Mouse (Mus musculus) intestine, embryonic 14.5 days (tissue): ENCODE data around the gene Acsl6. TPM values are rescaled to one million over a fixed set of nuclear protein-coding genes. Genes with fewer than 3 reads are reported as not detected.
"Not testable (repeated sequence)": the region's sequence is repeated elsewhere in the genome, so short reads cannot be mapped to it uniquely, and the experiment has no call there.

ENCODE experiments used
- ATAC-seq: fragments of 200-750 bp; cut with Nextera tagmentation; replicated peaks from 2 replicates; pipeline ENCODE4 v1.8.0; 2017; ENCODE audit warnings: low read depth, moderate number of reproducible peaks, moderate TSS enrichment, moderate library complexity; ENCODE audit not compliant: low FRiP score, low TSS enrichment
- DNase-seq: peaks from one replicate; pipeline ENCODE4 v3.0.0-alpha.2; 2018; ENCODE audit warnings: low spot score
- H3K27ac ChIP-seq: fragments of 300-500 bp; sonication (generic); 2 replicates; pipeline ENCODE4 v1.5.1; 2014; ENCODE audit warnings: low read depth, mild to moderate bottlenecking, control low read depth
- H3K27me3 ChIP-seq: fragments of 300-500 bp; sonication (generic); replicated peaks from 2 replicates; pipeline ENCODE4 v1.6.1; 2014; ENCODE audit warnings: low read length, control low read depth; ENCODE audit not compliant: control insufficient read depth, insufficient read depth
- H3K36me3 ChIP-seq: fragments of 300-500 bp; sonication (generic); 2 replicates; pipeline ENCODE4 v1.6.1; 2014; ENCODE audit warnings: low read length, control low read depth; ENCODE audit not compliant: control insufficient read depth, insufficient read depth
- H3K4me1 ChIP-seq: fragments of 300-500 bp; sonication (generic); replicated peaks from 2 replicates; pipeline ENCODE4 v1.6.1; 2014; ENCODE audit warnings: low read length, control low read depth, mixed read lengths; ENCODE audit not compliant: control insufficient read depth, insufficient read depth
- H3K4me2 ChIP-seq: fragments of 300-500 bp; sonication (generic); 2 replicates; pipeline ENCODE4 v1.6.1; 2014; ENCODE audit warnings: low read length
- H3K4me3 ChIP-seq: fragments of 300-500 bp; sonication (generic); 2 replicates; pipeline ENCODE4 v1.5.1; 2014; ENCODE audit warnings: low read depth, low read length, control low read depth, mixed read lengths
- H3K9ac ChIP-seq: fragments of 300-500 bp; sonication (generic); 2 replicates; pipeline ENCODE4 v1.6.1; 2014; ENCODE audit warnings: mild to moderate bottlenecking, low read length
- H3K9me3 ChIP-seq: fragments of 300-500 bp; sonication (generic); 2 replicates; pipeline ENCODE4 v1.6.1; 2016; ENCODE audit warnings: low read length, control low read depth; ENCODE audit not compliant: control insufficient read depth
- WGBS: fragments of 180-500 bp; shearing (Covaris S2); extraction: QIAGEN DNeasy Blood & Tissue Kit; methylation state at CpG from one replicate; pipeline ENCODE4 v1.1.7; 2014; 5-methylcytosine and 5-hydroxymethylcytosine counted together
- polyA plus RNA-seq: library from polyadenylated mRNA; unstranded; fragments of >200 nt; fragmentation: Nextera tagmentation; extraction: Ambion mirVana; gene quantifications from 2 replicates; pipeline ENCODE4 v1.2.1, GENCODE M21; 2014

Gene Acsl6
- polyA plus RNA-seq, 1 experiment from 2014 or later: 1.9 TPM

GRCm38 (mm10) chr11:54287821-54288453 lies 15.7 kb upstream of the Acsl6 start:
- Histone ChIP-seq H3K4me1 (no peaks in the 10 kb centered on the region), H3K36me3 (no peaks in the 10 kb centered on the region), H3K9ac (no peak overlapping the region), H3K4me3 (no peak overlapping the region), H3K9me3 (no peaks in the 10 kb centered on the region), H3K27me3 (no peaks in the 10 kb centered on the region), H3K27ac (no peak overlapping the region), H3K4me2 (no peak overlapping the region)
- DNase-seq: no peak
- 80% methylated on average over 8 of the region's 8 CpGs for WGBS
- ATAC-seq: no peak

GRCm38 (mm10) chr11:54292163-54292562 lies 11.4 kb upstream of the Acsl6 start:
- Histone ChIP-seq H3K4me2 (no peak overlapping the region), H3K4me3 (no peak overlapping the region), H3K36me3 (no peaks in the 10 kb centered on the region), H3K4me1 (no peaks in the 10 kb centered on the region), H3K27me3 (no peaks in the 10 kb centered on the region), H3K9ac (no peak overlapping the region), H3K27ac (no peak overlapping the region), H3K9me3 (no peaks in the 10 kb centered on the region)
- no peak for ATAC-seq
- DNase-seq: no peak
- 86% methylated on average over 2 of the region's 2 CpGs for WGBS

GRCm38 (mm10) chr11:54293980-54294807 lies 9.4 kb upstream of the Acsl6 start:
- H3K36me3 ChIP-seq: no peaks in the 10 kb centered on the region
- no peak overlapping the region for H3K4me3 ChIP-seq
- ATAC-seq: no peak
- H3K27me3 ChIP-seq: no peaks in the 10 kb centered on the region
- H3K4me2 ChIP-seq: no peak overlapping the region
- H3K9me3 ChIP-seq: 0 out of 2 replicates have a peak, but pooled peaks cover 2% of the 10 kb centered on the region
- no peak for DNase-seq
- H3K9ac ChIP-seq: no peak overlapping the region
- WGBS: 54% methylated on average over 12 of the region's 12 CpGs
- no peak overlapping the region for H3K27ac ChIP-seq
- no peaks in the 10 kb centered on the region for H3K4me1 ChIP-seq

GRCm38 (mm10) chr11:54295971-54296370 lies 7.6 kb upstream of the Acsl6 start:
- Histone ChIP-seq H3K4me3 (no peak overlapping the region), H3K27me3 (no peaks in the 10 kb centered on the region), H3K9ac (no peak overlapping the region), H3K9me3 (0 out of 2 replicates have a peak, but pooled peaks cover 2% of the 10 kb centered on the region), H3K36me3 (no peaks in the 10 kb centered on the region), H3K27ac (no peak overlapping the region), H3K4me2 (no peak overlapping the region), H3K4me1 (no peaks in the 10 kb centered on the region)
- WGBS: 83% methylated on average over 4 of the region's 4 CpGs
- no peak for DNase-seq
- no peak for ATAC-seq

- no peak overlapping the region for H3K9ac ChIP-seq
- DNase-seq: no peak
- ATAC-seq: no peak
- H3K27me3 ChIP-seq: no peaks in the 10 kb centered on the region
- no peak overlapping the region for H3K4me3 ChIP-seq
- H3K4me1 ChIP-seq: no peaks in the 10 kb centered on the region
- H3K27ac ChIP-seq: no peak overlapping the region
- H3K36me3 ChIP-seq: no peaks in the 10 kb centered on the region
- 83% methylated on average over 1 of the region's 1 CpGs for WGBS
- 0 out of 2 replicates have a peak, but pooled peaks cover 2% of the 10 kb centered on the region for H3K9me3 ChIP-seq
- H3K4me2 ChIP-seq: no peak overlapping the region
Measured at GRCm38 (mm10) chr11:54296734-54297133, 6.9 kb upstream of the Acsl6 start.

- DNase-seq, H3K9ac ChIP-seq, ATAC-seq, H3K36me3 ChIP-seq, H3K9me3 ChIP-seq, H3K4me3 ChIP-seq, H3K4me1 ChIP-seq, H3K27me3 ChIP-seq, H3K27ac ChIP-seq, H3K4me2 ChIP-seq: not testable (repeated sequence)
- WGBS: 93% methylated on average over 2 of the region's 2 CpGs
Measured at GRCm38 (mm10) chr11:54297471-54297870, 6.1 kb upstream of the Acsl6 start.

- no peak overlapping the region for H3K4me2 ChIP-seq
- no peaks in the 10 kb centered on the region for H3K27me3 ChIP-seq
- no peaks in the 10 kb centered on the region for H3K4me1 ChIP-seq
- 0 out of 2 replicates have a peak, but pooled peaks cover 2% of the 10 kb centered on the region for H3K9me3 ChIP-seq
- ATAC-seq (no peak), DNase-seq (no peak)
- no peaks in the 10 kb centered on the region for H3K36me3 ChIP-seq
- no peak overlapping the region for H3K4me3 ChIP-seq
- no peak overlapping the region for H3K27ac ChIP-seq
- no peak overlapping the region for H3K9ac ChIP-seq
Measured at GRCm38 (mm10) chr11:54298777-54299176, 4.8 kb upstream of the Acsl6 start.

- H3K4me3 ChIP-seq: no peak overlapping the region
- no peak for DNase-seq
- H3K36me3 ChIP-seq: no peaks in the 10 kb centered on the region
- H3K9me3 ChIP-seq: 0 out of 2 replicates have a peak, but pooled peaks cover 2% of the 10 kb centered on the region
- 0 out of 2 replicates have a peak, but pooled peaks cover 4% of the 10 kb centered on the region for H3K4me1 ChIP-seq
- no peak overlapping the region for H3K27ac ChIP-seq
- H3K4me2 ChIP-seq: no peak overlapping the region
- H3K9ac ChIP-seq: no peak overlapping the region
- H3K27me3 ChIP-seq: 0 out of 2 replicates have a peak, but pooled peaks cover 9% of the 10 kb centered on the region
- ATAC-seq: no peak
- WGBS: 86% methylated on average over 8 of the region's 8 CpGs
Measured at GRCm38 (mm10) chr11:54301994-54302393, 1.6 kb upstream of the Acsl6 start.
